Mouse (Mus musculus) frontal cortex, adult 2 months (tissue): ENCODE results near the gene Map1b. TPM values are rescaled to one million over a fixed set of nuclear protein-coding genes. Genes with fewer than 3 reads are reported as not detected.

ENCODE experiments used
- DNase-seq, 2 experiments: peaks; one replicate each; pipeline ENCODE4 v3.0.0; 2022; ENCODE audit warnings: low spot score in 1 of 2; ENCODE audit errors: extremely low spot score in 1 of 2
- polyA plus RNA-seq: library from polyadenylated mRNA; depleted of rRNA; stranded (reverse); fragments of >200 nt; gene quantifications from 2 replicates; pipeline ENCODE4 v1.2.3, GENCODE M21; 2012; rRNA removed

The Map1b gene
- 145 and 146 TPM in 2 replicates for polyA plus RNA-seq

DNA sequence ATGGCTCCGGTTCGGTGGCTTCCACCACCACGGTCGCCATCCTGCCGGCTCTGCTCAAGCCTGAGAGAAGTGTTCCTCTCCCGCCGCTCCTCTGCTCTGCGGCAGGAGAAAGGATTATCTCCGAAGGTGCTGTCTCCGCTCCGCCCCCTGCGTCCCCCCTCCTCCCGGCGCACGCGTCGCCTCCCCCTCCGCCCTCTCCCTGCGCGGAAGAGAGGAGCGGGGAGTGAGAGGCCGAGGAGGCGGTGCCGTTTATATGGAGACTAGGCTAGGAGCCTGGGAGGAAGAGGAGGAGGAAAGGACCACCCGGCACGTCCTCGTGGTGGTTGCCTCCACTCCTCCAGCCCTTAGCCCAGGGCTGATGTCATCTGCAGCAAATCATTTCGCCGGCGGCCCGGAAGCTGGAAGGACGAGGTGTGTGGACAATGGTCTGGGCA is at the start of gene Map1b:
Gene Map1b, minus strand, starts transcription at position 93 of the 434 bp plus-strand sequence.
- peak; percentile 60 to 82 for DNase-seq

DNA sequence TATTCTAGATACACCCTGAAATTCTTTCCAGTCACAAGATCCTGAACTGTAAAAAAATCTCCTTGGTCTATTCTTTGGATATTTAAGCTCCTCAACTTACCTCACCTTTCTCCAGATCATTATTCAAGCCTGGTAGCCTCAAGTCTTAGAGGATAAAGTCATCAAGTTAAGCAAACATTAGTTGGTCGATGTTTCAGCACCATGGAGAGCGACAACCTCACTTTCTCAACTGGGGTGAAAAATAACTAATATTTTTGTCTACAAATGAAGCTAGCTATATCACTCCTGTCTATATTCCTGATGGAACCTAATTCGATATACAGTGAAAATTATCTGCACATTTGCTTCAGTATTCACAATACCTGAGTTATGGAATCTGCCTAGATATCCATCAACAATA is 48.0 kb upstream of the Map1b start:
- DNase-seq, result no peak

- DNase-seq, result no peak
Measured at GRCm38 (mm10) chr13:99563021-99563420, 46.7 kb upstream of the Map1b start.

GRCm38 (mm10) chr13:99561843-99562550 is 45.7 kb upstream of the Map1b start:
- DNase-seq, result no peak

- DNase-seq, result peak in 1 of 2 experiments; percentile 21
Measured at GRCm38 (mm10) chr13:99560674-99561639, 44.6 kb upstream of the Map1b start.

GRCm38 (mm10) chr13:99558216-99558906 is 42.0 kb upstream of the Map1b start:
- DNase-seq, result no peak

GRCm38 (mm10) chr13:99557813-99558212 is 41.5 kb upstream of the Map1b start:
- DNase-seq, result no peak

- no peak for DNase-seq
Measured at GRCm38 (mm10) chr13:99557331-99557730, 41.0 kb upstream of the Map1b start.

GRCm38 (mm10) chr13:99554960-99555359 is 38.6 kb upstream of the Map1b start:
- no peak for DNase-seq

DNA sequence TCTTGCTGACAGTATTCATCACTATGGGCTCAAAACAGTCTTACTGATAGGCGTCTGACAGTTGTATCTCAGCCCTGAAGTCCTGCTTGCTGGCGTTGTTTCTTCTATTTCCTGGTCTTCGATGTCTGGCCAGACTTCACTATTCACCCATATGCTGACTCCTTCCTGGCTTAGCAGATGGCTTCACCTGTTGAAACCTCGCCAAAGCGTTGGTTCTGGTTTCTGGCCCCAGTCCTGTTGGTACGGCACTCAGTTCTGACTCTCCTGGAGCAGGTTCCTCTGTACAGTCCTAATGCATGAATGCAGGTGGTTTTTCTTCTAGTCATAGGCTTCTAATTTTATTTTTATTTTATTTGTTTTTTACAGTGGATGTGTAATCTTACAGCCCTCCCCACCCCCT is 38.1 kb upstream of the Map1b start:
- DNase-seq, result no peak

GRCm38 (mm10) chr13:99552381-99552780 is 36.0 kb upstream of the Map1b start:
- no peak for DNase-seq

DNA sequence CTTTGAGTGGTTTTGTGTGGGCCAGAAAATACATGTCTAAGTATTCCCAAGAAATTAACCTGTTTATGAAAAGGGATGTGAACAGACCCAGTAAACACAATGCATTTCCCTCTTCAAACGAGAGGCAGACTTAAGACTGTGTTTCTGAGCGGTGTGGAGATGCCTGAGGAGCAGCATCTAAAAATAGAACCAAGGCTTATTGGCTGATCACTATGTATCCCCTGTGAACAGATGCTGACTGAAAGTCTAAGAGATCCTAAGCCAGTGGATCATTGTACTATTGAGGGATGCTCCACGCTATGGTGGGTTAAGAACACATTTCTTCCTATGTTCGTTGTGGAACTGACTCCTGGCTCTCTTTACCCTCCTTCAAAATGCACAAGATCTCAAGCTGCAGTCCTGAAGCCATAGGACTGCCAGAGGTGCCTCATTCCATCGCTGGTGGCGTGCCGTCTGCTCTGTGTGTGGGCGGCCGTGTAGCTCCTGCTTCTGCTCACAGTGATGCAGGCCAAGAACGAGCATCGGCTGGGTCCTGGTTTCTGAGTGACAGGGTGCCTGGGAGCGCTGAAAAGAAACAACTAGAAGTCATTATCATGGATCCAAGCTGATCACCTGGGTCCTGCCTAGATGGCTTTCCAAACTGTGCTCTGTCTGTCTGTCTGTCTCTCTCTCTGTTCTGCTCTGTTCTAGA is 34.5 kb upstream of the Map1b start:
- peak in 1 of 2 experiments; percentile 23 for DNase-seq

DNA sequence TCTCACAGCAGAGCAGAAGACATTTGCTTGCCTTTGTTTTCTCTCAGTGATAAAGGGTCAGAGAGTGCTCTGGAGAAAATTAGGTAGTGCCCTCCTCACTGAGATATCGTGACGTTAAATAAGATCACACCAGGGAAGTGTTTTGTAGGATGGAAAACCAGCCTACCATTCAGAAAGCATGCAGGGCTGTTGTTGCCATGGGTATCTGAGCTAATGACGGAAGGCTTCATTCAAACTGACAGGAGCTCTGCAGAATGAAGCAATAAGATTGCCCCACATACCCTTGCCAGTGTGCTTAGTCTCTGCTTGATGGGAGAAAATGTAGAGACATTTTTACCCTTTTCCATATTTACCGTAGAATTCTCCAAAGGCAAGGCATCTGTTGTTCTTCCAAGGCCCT is 33.7 kb upstream of the Map1b start:
- no peak for DNase-seq

DNA sequence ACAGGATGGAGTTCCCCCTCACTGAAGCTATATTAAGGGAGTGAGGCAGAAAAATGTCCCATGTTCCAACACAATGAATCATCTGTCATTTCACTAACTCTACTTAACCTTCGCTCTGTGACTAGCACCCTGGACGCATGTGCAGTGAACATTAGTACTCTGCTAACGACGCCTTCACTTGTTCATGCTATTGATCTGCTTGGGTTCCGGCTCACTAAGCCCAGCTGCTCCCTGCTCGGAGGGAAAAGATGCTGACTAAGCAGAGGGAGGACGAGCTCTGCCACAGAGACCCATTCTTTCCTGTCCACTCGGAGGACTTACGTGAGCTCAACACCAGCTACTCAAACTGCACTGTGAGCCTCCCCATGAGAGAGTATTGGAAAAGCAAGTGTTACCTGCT is 33.2 kb upstream of the Map1b start:
- no peak for DNase-seq

- no peak for DNase-seq
Measured at GRCm38 (mm10) chr13:99546832-99547231, 30.5 kb upstream of the Map1b start.

GRCm38 (mm10) chr13:99545201-99545600 is 28.9 kb upstream of the Map1b start:
- no peak for DNase-seq

DNA sequence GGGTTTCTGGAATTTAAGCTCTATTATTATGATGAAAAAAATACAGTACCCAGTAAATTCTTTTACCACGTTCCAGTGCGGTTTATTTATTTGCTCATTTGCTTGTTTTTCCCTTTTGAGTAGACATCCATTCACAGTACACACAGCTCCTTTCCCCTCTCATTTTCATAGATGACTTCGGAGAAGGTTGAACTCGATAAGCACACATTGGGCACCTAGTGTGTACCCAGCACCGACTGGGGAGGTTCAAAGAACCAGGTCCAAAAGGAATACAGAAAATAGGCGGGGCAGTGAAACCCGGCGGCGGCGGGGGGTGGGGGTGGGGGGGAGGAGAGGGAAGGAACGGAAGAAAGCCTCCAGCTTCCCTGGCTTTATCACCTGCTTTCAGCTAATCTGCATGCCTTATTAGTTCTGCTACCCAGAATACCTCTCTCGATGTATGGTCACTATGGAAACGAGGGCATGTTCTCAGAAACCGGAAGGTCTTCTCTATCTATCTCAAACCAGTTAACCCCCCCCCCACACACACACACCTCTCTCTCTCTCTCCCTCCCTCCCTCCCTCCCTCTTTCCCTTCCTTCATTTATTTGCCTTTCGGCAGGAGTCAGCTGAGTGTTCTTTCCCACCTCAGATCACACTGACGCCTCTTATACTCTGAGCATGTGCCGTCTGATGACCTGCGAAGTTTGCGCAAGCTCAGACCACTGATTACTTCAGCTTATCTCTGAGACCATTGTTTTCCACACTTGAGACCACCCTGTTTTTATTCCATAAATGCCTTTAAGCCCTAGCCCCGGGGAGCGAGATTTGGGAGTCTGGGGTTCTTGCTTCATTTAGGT is 25.3 kb upstream of the Map1b start:
- no peak for DNase-seq

DNA sequence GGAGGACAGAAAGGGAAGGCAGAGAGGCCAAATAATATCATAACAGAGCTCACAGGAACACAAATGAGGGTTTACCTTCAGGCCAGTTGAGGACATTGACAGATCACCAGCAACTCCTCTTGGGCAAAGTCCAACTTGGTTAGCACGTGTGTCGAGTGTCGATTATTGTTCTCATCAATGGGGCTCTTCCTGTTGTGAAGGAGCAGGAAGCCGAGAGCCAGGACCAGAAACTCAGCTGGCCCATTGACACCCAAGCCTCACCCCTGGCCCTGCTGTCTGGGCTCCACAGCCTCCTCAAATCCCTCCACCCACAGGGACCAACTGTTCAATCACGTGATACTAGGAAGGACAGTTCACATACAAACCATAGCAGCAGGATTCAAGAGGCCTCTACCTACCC is 22.9 kb upstream of the Map1b start:
- DNase-seq, result no peak

DNA sequence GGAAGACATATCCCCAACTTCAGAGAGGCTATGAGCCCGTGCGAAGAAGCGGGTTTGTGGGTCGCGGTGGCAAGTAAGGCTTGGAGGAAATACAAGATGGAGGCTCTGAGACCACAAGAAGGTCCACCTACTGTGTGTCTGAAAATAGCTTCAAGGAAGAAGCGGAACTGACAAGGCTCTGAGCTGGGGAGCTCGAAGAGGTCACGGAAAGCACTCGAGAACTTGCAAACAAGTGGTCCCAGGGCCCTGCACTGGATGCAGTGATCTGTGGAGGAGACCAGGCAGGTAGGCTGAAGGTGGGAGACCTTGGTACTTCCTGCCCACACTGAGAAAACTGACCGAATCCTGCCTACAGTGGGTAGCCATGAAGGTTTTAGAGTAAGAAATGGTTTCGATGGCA is 22.5 kb upstream of the Map1b start:
- DNase-seq, result no peak
